Mouse (Mus musculus): ENCODE results near the gene Topaz1. TPM values are rescaled to one million over a fixed set of nuclear protein-coding genes. Genes with fewer than 3 reads are reported as not detected.

Topaz1 gene
- total and polyA plus RNA-seq, 2 experiments: not detected

- no peak overlapping the region for H3K9ac ChIP-seq (ENCODE audit: low read depth, low read length)
- no peak overlapping the region for H3K27ac ChIP-seq (replicated peaks; ENCODE audit: insufficient read depth, low read depth, low read length)
- no peak for DNase-seq (ENCODE audit: extremely low read depth, low read depth, low spot score)
- H3K4me3 ChIP-seq (ENCODE audit: insufficient read depth, low read depth, low read length): no peak overlapping the region
- H3K36me3 ChIP-seq (ENCODE audit: control insufficient read depth, insufficient read depth, low read length): peaks cover 35% of the 10 kb centered on the region
- peaks cover 8% of the 10 kb centered on the region; the same call in 1 of the 2 replicates for H3K79me2 ChIP-seq (ENCODE audit: control insufficient read depth, insufficient read depth, low read length)
- peaks cover 8% of the 10 kb centered on the region for H3K4me1 ChIP-seq (ENCODE audit: control insufficient read depth, insufficient read depth, low read length)
- H3K27me3 ChIP-seq (ENCODE audit: control insufficient read depth, insufficient read depth, low read length): no peaks in the 10 kb centered on the region
- TF ChIP-seq CTCF (IDR thresholded peaks at IDR 0.05; ENCODE audit: low read depth, low read length) (no peak), POLR2A (IDR thresholded peaks at IDR 0.05; ENCODE audit: extremely low read depth, insufficient read depth, low read length) (no peak)
- 91% methylated on average over 5 of the region's 5 CpGs for WGBS
Observed at GRCm38 (mm10) chr9:122812386-122812785, 65.2 kb downstream of the Topaz1 start.

DNA sequence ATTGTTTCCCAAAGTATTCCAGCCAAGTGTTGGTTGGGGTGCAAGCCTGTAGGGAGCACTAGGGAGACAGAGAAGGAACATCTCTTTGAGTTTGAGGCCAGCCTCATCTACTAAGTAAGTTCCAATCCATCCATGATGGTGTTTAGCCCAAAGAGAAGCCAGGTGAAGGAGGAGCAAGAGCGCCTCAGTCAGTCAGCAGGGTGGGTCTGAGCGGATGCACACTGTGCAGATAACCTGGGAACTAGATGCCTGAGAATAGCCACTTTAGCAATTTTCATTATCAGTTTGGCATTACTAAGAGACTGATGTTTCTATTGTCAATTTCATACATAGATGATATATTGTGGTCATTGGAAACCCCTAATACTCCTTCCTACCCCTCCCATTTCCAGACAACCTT lies 67.6 kb downstream of the Topaz1 start:
- Histone ChIP-seq H3K27ac (replicated peaks; ENCODE audit: insufficient read depth, low read depth, low read length) (peak overlapping the region; percentile 51), H3K79me2 (ENCODE audit: control insufficient read depth, insufficient read depth, low read length) (0 out of 2 replicates have a peak, but pooled peaks cover 4% of the 10 kb centered on the region), H3K4me1 (ENCODE audit: control insufficient read depth, insufficient read depth, low read length) (peaks cover 6% of the 10 kb centered on the region), H3K27me3 (ENCODE audit: control insufficient read depth, insufficient read depth, low read length) (no peaks in the 10 kb centered on the region), H3K4me3 (ENCODE audit: insufficient read depth, low read depth, low read length) (no peak overlapping the region), H3K9ac (ENCODE audit: low read depth, low read length) (no peak overlapping the region), H3K36me3 (ENCODE audit: control insufficient read depth, insufficient read depth, low read length) (peaks cover 43% of the 10 kb centered on the region)
- peak; percentile 42 for DNase-seq (ENCODE audit: extremely low read depth, low read depth, low spot score)
- TF ChIP-seq POLR2A (IDR thresholded peaks at IDR 0.05; ENCODE audit: extremely low read depth, insufficient read depth, low read length) (no peak), CTCF (IDR thresholded peaks at IDR 0.05; ENCODE audit: low read depth, low read length) (no peak)
- 75% methylated on average over 2 of the region's 2 CpGs for WGBS

DNA sequence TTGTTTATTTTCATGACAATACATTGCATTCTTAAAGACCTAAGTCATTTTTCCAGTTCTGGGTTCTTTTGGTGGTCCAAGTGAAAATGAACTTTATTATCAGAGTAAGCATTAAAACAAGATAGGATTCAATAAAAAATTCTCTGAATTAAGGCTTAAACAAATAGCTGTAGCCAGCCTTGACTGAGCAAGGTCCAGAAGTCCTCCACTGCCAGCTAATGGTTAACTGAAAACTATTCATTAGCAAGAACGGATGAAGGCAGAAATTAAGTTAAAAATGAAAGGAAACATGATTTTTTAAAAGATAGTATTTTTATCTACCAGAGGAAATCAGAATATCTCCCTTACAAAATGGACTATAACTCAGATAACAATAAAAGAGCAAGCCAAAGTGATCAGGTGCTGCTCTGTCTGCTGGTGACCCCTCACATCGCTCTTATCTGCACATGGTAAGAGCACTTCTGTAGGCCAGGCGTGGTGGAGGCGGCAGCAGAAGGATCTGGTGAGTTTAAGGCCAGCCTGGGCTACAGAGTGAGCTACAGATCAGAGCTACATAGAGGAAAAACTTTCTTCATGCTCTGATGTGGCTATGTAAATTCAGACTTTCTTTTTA lies 68.2 kb downstream of the Topaz1 start:
- DNase-seq (ENCODE audit: extremely low read depth, low read depth, low spot score): peak; percentile 70
- H3K4me1 ChIP-seq (ENCODE audit: control insufficient read depth, insufficient read depth, low read length): peaks cover 6% of the 10 kb centered on the region
- TF ChIP-seq POLR2A (IDR thresholded peaks at IDR 0.05; ENCODE audit: extremely low read depth, insufficient read depth, low read length): no peak
- no peak overlapping the region for H3K4me3 ChIP-seq (ENCODE audit: insufficient read depth, low read depth, low read length)
- H3K79me2 ChIP-seq (ENCODE audit: control insufficient read depth, insufficient read depth, low read length): 0 out of 2 replicates have a peak, but pooled peaks cover 1% of the 10 kb centered on the region
- 15% methylated on average over 4 of the region's 4 CpGs for WGBS
- no peaks in the 10 kb centered on the region for H3K27me3 ChIP-seq (ENCODE audit: control insufficient read depth, insufficient read depth, low read length)
- H3K27ac ChIP-seq (replicated peaks; ENCODE audit: insufficient read depth, low read depth, low read length): peak overlapping the region; percentile 57
- peaks cover 46% of the 10 kb centered on the region for H3K36me3 ChIP-seq (ENCODE audit: control insufficient read depth, insufficient read depth, low read length)
- H3K9ac ChIP-seq (ENCODE audit: low read depth, low read length): no peak overlapping the region

DNA sequence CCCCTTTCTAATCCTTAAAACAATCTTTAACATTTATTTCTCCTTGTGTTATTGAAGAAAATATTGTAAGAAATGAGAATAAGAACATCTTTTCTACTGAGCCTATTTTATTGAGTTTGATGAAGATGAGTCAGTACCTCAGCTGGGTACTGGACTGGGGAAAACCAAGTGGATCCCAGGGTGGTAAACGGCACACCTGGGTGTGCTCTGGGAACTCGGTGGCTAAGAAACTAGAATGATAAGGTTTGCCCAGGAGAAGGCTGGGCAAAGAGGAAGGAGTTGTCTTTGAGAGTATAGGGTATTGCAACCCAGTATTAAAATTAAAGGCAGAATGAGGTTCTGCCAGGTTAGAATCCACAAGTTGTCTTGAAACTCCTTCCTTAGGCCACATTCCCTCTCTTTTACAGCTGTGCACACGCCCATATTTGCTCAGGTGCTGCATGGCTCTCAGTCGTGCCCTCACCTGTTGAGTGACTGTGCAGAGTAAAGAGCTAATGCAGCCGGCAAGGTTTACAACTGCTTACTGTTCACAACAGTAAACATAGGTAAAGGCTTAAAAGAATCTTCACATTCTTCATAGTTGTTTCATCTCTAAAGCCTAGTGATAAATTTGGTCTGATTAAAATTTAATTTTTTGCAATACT lies 76.3 kb downstream of the Topaz1 start:
- H3K4me3 ChIP-seq (ENCODE audit: insufficient read depth, low read depth, low read length): no peak overlapping the region
- H3K79me2 ChIP-seq (ENCODE audit: control insufficient read depth, insufficient read depth, low read length): no peaks in the 10 kb centered on the region
- H3K36me3 ChIP-seq (ENCODE audit: control insufficient read depth, insufficient read depth, low read length): peaks cover 52% of the 10 kb centered on the region
- no peak overlapping the region for H3K27ac ChIP-seq (replicated peaks; ENCODE audit: insufficient read depth, low read depth, low read length)
- no peak for DNase-seq (ENCODE audit: extremely low read depth, low read depth, low spot score)
- H3K4me1 ChIP-seq (ENCODE audit: control insufficient read depth, insufficient read depth, low read length): no peaks in the 10 kb centered on the region
- H3K9ac ChIP-seq (ENCODE audit: low read depth, low read length): no peak overlapping the region
- H3K27me3 ChIP-seq (ENCODE audit: control insufficient read depth, insufficient read depth, low read length): no peaks in the 10 kb centered on the region
- TF ChIP-seq CTCF (IDR thresholded peaks at IDR 0.05; ENCODE audit: low read depth, low read length): no peak
- TF ChIP-seq POLR2A (IDR thresholded peaks at IDR 0.05; ENCODE audit: extremely low read depth, insufficient read depth, low read length): no peak
- 90% methylated on average over 5 of the region's 5 CpGs for WGBS

DNA sequence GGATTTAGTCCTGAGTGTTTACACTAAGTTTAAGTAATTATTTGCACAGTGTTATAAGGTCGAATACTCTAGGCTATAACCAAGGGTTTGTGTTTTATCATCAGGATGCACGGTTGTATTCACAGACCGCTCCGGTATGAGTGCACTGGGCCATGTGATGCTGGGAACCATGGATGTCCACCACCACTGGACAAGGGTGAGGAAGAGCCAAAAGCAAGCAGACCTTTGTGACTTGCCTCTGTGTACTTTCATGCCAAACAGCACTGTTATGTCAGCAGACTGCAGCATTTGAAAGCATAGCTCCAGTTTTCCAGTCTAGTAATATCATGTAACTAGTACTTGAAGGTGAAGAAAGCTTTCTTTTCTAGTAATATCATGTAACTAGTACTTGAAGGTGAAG lies 79.6 kb downstream of the Topaz1 start:
- Histone ChIP-seq H3K79me2 (ENCODE audit: control insufficient read depth, insufficient read depth, low read length) (no peaks in the 10 kb centered on the region), H3K27ac (replicated peaks; ENCODE audit: insufficient read depth, low read depth, low read length) (no peak overlapping the region), H3K27me3 (ENCODE audit: control insufficient read depth, insufficient read depth, low read length) (no peaks in the 10 kb centered on the region), H3K4me1 (ENCODE audit: control insufficient read depth, insufficient read depth, low read length) (no peaks in the 10 kb centered on the region), H3K9ac (ENCODE audit: low read depth, low read length) (no peak overlapping the region), H3K4me3 (ENCODE audit: insufficient read depth, low read depth, low read length) (no peak overlapping the region), H3K36me3 (ENCODE audit: control insufficient read depth, insufficient read depth, low read length) (peaks cover 54% of the 10 kb centered on the region)
- peak; percentile 69 for DNase-seq (ENCODE audit: extremely low read depth, low read depth, low spot score)
- 31% methylated on average over 4 of the region's 4 CpGs for whole genome bisulfite sequencing
- no peak for TF ChIP-seq CTCF (IDR thresholded peaks at IDR 0.05; ENCODE audit: low read depth, low read length)
- TF ChIP-seq POLR2A (IDR thresholded peaks at IDR 0.05; ENCODE audit: extremely low read depth, insufficient read depth, low read length): no peak

GRCm38 (mm10) chr9:122829826-122830380 lies 82.8 kb downstream of the Topaz1 start:
- Histone ChIP-seq H3K27ac (replicated peaks; ENCODE audit: insufficient read depth, low read depth, low read length) (no peak overlapping the region), H3K9ac (ENCODE audit: low read depth, low read length) (no peak overlapping the region), H3K36me3 (ENCODE audit: control insufficient read depth, insufficient read depth, low read length) (peaks cover 56% of the 10 kb centered on the region), H3K4me1 (ENCODE audit: control insufficient read depth, insufficient read depth, low read length) (no peaks in the 10 kb centered on the region), H3K27me3 (ENCODE audit: control insufficient read depth, insufficient read depth, low read length) (no peaks in the 10 kb centered on the region), H3K4me3 (ENCODE audit: insufficient read depth, low read depth, low read length) (no peak overlapping the region), H3K79me2 (ENCODE audit: control insufficient read depth, insufficient read depth, low read length) (no peaks in the 10 kb centered on the region)
- DNase-seq (ENCODE audit: extremely low read depth, low read depth, low spot score): no peak
- TF ChIP-seq CTCF (IDR thresholded peaks at IDR 0.05; ENCODE audit: low read depth, low read length): no peak
- TF ChIP-seq POLR2A (IDR thresholded peaks at IDR 0.05; ENCODE audit: extremely low read depth, insufficient read depth, low read length): no peak
- WGBS: 70% methylated on average over 4 of the region's 4 CpGs
